Mouse (Mus musculus): ENCODE measurements at regions not wholly inside any gene's neighbourhood (a gene's known extent, or its start where the extent isn't known, plus 50 kb on each side); places are given as distances from the start of the nearest gene placed in this dataset.

DNA sequence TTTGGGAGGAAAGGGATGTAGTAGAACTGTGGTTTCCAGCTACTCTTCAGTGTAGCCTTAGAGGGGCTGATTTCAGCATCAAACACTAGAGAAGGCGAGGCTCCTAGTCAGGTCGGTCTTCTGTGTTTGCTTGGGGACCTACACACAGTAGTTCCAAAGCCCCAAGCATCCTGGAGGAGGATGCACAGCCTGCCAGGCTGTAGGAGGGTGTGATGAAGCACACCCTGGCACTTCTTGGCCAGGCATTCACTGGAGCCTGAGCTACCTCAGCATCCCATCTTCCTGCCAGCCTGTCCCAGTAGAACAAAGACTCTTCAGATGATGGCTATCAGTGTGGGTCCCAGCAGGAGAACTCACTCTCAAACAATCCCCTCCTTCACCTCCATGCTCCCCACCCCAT lies 233.4 kb upstream of the Tbx18 start:
- DNase-seq: no peak

DNA sequence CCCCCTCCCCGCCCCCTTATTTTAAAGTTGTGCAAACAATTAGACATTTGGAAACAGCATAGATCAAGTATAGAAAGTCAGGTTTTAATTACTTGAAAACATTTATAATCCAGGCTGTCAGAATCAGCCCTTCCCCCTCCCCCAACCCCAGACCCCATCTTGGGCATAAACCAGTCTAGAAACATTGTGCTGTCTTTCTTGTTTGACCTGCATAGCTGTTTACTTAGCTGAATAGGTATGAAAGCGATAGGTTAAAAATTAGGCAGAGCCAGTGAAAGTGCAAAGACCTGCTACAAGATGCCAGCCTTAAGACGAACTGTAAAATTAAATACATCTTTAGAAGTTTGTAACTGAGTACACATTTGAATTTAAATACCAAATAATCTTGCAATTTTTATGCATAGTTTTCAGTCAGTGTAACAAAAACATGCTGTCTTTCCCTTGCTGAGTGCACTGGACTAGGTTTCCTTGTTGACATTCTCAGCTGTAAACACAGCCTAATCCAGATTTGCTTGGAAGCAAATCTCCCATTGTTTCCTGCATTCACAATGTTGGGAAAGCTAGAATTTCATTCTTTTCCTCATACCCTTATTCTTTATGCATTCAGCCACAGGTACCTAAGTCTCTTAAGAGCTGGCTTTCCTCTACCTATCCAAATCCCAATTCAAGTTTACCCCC lies 234.2 kb upstream of the Tbx18 start:
- no peak for DNase-seq

DNA sequence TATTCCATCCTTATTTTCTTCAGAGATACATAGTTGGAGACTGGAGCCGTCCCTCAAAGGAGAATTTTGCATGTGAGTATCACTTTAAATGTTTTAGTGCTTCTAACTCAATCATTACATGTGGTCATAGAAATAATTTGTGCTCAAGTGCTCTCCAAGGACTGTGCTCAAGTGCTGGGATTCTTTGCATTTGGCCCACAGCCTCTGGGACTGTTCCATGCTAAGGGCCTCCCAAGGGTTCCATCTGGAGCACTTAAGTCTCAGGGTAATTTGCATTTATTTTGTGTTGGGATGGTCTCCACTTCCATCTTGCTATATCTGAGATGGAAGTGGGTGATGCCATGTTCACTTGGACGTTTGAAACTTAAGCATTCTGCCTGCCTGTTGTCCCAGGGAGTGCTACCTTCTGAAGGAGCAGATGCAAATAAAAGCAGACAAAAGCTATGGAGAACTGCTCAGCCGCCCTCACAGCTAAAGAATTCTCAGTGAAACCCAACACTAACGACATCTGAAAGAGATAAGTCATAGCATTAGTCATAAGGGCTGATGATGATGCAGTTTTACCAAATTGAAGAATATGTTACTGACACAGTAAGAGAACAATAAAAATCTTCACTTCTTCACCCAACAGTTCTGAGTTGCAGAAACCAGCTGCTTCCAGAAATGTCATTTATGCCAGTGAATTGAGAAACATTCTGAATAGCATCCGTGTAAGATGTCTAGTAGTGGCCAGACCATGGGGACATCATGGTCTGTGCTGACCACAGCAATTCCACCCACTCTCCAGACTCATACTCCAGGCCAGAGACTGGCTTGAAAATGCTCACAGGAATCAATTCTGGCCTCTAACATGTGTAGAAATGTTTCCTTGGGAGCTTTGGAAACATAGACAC lies 237.4 kb upstream of the Tbx18 start:
- DNase-seq: no peak

DNA sequence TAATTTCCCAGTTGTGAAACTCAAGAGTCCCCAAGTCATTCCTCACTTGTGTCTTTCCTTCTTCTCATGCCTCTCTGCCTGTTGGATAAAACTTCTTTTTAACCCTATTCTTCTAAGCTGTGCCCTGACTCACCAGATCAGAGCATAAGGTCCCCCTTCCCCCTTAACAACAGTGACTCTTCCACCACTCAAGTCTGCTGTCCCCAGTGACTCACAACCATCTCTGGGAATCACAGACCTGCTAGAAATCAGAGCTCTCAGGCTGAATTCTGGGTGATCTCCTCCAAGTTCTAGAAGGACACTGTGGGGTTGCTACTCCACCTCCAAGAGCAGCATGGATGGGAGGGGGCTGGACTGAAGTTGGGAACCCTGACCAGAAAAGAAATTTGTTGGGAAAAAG lies 239.5 kb upstream of the Tbx18 start:
- no peak for DNase-seq

DNA sequence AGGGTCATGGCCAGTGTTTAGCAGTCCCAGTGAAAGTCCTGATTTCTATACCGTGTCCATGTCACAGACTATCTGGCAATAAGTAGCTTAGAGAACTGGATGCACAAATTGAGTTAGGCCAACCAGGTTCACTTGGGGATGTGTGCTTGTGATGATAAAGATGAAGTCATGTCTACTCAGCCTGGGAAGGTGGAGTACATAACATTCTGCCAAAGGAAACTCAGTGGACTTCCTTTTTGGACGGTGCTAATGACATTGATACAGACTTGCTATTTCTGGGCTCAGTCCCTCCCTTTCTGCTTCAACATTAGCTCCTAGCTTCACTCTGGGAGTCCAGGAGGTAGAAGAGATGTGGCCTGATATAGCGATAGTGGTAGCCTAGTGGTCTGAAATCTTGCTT lies 240.7 kb upstream of the Tbx18 start:
- DNase-seq: no peak

DNA sequence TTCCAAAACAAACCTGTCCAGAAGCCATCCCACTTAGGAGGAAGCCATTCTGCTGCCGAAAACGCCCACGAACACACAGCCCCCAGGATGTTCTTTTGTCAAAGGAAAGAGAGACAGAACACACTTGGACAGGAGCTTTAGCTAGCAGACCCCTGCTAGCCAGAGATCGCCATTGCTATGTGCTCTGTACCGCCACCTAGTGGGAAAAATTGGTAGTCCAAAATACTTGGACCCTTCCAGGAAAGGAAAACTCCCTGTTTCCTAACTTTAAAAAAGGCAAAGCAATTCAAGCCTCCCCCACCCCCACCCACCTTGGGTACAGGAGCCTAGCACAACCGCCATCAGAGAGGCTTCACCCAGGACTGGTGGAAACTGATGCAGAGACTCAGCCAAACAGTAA lies 242.5 kb upstream of the Tbx18 start:
- DNase-seq: no peak

DNA sequence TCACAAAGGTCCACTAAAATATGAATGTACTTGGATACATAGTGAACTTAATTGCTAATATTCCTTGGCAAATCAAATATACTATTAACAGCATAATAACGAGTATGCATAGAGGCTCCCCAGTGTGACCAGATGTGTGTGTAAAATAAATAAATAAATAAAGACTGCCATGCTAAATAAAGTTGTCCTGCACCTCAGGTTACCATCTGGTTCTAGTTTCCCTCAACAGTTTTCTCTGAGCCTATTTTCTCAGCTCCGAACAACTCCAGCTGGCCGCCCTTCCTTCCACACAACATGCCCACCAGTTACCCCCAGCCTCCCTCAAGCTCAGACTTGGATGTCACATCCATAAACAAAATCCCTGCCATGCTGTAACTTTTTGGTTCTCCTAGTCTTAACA lies 253.8 kb upstream of the Tbx18 start:
- DNase-seq: no peak

DNA sequence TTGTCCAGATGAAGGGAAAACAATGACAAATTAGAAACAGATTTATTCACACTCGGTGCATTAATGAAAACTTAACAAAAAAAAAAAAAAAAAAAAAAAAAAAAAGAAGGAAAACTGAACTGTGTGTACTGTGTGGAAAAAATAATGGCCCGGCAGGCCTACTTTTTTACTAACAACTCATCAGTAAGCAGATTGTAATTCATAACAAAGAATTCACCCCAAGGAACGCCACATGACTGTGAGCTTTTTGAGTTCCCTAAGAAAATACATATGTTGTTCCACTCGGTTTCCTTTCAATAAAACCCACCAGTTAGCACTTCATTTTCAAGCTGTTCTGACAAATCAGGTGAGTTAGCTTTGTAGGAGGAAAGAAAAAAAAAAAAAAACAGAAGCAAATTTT lies 254.4 kb upstream of the Tbx18 start:
- DNase-seq: no peak

DNA sequence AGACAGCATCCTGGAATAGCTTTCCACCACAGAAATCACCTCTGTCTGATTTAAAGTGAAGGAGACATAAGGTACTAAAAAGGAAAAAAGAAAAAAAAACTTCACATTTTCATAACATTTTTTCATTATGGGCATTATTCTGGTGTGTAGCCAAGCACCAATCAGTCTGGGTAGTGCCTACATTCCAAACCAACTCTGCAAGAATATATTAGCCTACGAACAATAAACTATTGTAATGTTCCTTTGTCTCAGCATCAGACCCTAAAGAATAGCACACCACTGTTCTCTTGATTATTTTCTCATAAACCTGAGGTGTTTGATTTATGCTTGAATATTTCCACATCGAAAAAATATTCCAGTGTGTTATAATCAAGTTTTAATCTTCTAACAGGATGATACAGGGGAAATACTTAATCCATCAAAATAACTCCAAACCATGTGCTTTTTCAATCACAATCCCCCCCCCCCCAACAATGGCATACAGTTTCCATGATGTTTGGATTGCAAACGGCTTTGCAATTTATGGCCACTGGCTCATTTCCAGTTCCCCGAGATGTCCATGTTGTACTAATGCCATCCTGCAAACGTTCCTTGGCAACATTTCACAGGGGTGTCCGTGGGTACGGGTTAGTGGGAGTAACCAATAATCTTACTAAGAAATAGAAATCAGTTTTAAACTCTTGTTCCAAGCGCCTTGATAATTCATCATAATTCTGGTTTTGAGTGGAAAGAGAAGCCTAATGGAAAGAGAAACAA lies 275.1 kb upstream of the Tbx18 start:
- no peak for DNase-seq

DNA sequence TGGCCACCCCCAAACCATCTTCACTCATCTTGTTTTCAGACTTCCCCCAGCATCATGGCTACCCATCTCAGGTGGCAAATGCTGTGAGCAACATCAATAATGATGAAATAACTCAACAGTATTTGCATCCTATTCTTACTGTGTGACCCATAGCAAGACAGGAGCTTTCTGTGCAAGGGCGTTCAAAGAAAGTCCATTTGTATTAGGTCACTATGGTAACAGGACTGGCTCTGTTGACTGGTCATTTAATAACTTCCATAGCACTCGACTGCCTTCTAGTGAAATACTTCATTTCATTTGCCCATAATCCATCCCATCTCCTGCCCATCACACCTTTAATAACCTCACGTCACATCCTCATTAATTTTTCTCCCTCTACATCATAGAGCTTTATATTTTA lies 292.7 kb upstream of the Tbx18 start:
- no peak for DNase-seq

DNA sequence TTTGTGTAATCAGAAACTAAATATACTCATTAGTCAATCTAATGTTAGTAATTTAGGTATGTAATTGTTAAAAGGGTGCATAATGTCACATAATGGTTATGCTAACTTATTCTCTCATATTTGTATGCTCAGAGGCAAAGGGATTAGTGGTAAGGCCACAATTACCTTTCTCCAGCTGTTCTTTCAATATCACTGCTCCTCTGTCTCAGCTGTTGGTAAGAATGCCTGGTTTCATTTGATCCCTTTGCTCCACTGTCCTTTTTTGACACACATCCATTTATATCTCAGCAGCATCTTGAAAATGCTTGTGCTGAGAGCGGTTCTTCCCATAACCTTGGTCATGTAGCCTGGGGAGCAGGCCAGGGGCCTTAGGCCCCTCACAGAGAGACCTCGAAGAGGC lies 294.9 kb upstream of the Tbx18 start:
- DNase-seq: no peak

DNA sequence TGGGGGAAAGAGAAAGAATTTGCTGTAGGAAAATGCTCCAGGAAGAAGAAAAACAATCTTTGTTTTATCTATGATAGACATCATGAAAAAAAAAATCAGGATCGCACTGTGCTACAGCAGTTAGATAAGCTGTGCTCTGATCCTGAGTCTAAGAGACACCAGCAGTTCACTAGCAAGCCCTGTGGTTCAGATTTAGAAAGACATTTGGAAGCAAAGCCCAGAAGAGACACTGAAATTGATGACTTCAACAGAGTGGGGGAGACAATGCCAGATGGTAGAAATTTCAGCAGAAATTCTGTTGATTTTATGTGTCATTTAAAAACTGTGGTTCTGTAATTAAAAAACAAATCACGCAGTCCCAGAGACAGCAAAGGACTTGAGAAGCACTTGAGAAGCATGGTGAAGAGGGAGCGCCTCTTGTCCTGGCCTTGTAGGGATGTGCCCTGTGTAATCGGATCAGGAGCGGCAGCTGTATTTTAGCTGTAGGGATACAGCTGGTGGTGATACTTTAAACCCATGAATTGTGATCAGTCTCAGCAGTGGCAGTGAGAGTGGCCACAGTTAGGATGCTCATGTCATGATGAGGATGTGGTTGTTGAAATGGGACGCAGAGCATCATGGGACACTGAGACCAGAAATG lies 296.4 kb upstream of the Nt5e start:
- no peak for DNase-seq

DNA sequence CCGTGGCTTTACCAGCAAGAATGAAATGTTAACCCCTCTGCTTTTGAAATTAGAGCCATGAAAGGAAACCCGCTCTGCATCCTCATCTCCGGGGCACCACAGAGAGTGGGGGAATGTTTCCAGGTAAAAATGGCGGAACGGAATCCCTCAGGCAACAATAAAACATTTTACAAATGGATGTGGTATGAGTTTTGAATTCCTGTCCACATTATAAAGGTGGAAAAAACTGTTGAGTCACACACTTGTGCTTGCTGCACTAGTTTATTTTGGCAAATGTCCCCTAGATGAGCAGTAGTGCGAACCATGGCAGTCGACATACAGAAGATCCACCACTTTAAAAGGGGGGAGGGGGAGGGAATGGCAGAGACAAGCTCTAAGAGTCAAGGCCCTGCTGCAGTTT lies 289.4 kb upstream of the Nt5e start:
- DNase-seq: no peak

DNA sequence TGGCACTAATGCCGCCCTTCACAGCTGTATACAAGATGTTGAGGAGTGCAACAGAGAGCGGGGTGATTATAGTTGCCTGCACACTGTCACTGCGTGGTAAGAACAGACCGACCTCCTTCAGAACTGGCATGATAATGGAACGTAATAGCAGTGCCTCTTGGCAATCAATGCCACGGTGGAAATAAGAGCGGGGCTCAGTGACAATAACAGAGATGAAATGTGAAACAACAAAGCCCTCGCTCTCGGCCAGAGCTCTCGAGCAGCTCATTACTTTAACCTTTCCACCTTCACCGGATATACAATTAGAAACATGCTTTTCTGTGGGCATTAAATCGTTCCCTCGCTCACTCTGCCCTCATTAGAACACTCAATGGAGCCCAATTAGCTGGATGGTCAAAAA lies 277.7 kb upstream of the Nt5e start:
- DNase-seq: no peak

DNA sequence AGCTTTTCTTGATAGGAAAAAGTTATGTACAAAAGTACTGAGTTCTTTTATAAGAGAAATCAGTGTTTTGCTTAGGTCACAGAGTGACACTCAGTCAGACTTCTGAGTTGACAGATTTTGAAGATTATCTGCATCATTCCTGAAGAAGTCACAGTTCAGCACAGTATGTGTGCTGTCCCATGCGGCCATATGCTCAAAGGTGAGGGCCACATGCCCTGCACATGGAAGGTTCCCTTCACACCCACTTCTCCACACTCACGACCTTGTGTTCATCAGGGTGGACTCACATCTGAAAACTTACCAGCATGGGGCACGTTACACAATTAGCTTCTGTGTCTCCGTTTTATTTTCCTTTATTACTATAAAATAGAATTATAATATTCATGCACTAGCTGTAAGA lies 277.2 kb upstream of the Nt5e start:
- no peak for DNase-seq

DNA sequence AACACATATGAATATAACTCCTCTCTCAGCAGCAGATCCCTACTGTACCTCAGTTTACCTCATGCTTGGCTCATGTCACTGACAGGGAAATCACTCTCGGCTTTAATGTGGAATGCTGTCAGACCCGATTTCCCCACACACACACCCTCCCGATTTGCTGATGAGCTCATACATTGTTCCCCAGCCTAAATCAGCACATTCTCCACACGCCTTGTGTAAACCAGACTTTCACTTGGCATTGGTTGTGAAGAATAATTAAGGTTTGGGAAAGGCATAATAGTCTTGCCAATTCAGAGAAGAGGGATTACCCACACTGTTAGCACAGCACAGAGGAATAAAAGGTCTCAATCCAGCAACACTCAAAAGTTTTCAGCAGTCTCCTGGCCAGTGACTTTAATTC lies 268.4 kb upstream of the Nt5e start:
- no peak for DNase-seq

DNA sequence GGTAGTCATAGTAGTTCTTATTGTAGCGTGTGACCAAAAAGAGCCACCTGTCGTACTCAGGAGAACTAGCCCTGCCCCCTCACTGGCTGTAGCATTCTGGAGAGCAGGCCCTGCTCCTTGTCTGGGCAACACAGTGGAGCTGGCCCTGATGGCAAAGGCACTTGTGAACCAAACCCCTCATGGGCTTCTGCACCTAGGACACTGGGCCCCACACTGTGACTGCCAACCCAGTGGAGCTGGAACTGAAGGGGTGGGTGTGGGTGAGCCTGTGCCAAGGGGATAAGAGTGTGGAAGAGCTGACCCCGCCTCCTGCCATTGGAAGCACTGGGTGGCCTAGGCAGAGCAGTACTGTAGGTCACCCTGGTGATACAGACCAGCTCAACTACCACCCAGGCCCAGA lies 268.0 kb upstream of the Nt5e start:
- no peak for DNase-seq

DNA sequence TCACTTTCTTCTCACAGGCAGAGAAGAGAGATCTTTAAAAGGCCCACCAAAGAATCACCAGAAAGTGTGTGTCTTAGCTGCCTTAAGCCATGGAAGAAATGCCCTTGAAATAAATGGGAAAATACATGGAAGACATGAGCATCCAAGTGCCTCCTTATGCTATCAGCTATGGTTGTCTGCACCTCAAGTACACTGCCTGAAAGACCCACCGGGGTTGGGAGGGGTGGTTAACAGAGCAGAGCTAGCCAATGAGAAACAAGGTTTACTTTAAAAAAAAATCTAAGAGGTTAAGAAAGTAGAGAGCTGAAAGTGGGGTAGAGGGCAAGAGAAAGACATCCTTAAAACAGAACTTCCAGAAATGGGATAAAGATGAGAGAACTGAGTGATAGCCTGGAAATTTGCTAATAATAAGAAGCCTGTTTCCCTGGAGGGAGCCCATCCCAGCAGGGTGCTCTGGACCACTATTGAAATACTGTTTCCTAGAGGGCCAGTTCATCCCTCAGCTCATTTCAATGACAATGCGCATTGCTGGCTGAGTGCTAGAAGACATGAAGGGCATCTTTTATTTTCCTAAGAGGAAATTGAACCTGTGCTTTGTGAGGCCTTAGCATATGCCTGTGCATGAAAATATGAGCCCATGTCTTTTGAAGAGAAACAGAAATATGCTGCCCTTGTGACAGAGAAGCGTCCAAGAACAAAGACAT lies 262.9 kb upstream of the Nt5e start:
- no peak for DNase-seq

DNA sequence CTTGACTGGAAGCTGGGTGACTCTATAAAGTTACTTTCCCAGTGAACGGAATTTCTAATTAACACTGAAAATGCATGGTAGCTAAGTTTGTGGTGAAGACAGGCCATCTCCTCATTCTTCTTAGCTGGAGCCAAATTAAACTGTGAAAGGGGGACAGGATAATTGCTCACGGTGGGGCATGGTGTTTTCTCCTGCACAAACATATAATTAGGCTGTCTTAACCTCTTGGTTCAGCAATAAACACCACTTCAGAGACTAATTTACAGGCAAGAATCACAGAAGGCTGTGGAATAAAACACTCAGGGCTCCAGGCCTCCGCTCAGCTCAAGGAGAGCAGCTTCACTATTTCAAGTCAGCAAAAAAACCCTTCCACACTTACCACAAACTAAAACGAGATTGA lies 261.9 kb upstream of the Nt5e start:
- no peak for DNase-seq

DNA sequence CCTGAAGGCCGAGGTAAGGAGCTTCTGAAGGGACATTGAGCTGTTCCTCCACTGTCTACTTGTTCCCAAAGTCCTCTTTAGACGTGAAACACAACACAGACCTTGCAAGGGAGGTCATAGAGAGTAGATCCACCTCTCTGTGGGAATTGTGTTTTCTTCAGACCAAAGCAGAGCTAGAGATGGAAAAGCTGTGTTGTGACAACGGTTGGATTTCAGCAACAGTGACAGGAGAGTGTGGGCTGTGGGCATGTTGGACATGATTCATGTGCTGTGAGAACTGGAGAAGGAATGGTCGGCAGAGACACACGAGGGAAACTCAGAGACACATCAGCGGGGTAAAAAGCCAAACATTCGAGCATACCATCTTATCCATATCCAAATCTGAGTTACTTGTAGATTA lies 261.2 kb upstream of the Nt5e start:
- no peak for DNase-seq

DNA sequence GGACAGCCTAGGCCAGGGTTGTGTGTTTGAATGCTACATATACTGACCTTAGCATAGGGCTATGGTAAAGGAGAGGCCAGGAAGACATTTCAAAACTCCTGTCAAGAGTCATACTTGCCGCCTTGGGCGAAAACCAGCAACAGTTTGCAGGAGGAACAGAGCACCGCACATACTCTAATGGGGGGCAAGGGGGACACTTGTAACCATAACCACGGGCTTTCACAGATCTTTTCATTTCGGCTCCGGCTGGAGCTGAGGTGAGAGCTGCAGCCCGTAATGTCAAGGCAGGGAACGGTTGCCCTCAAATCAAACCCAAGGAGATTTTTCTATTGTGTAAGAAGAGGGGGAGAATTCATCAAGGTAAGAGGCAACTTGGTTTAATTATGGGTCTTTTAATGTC lies 258.7 kb upstream of the Nt5e start:
- no peak for DNase-seq

DNA sequence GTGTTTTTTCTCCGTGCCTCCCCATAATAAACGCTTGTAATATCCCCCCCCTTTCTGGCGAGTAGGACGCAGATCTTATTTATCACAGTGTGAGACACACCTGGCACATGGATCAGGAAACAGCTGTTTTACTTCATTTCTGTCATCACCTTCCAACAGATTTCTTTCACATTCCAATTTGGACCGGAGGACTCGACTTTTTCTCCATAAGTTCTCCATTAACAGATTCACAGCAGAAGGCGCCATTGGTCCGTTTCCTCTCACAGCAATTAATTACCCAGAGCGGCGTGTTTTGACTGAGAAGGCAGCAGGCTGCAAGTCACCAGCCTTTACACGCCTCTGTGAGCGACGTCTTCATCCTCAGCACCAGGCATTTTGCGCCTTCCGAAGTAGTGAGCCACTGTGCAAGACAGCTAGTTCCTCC lies 258.1 kb upstream of the Nt5e start:
- DNase-seq: peak in 1 of 2 experiments; percentile 6

DNA sequence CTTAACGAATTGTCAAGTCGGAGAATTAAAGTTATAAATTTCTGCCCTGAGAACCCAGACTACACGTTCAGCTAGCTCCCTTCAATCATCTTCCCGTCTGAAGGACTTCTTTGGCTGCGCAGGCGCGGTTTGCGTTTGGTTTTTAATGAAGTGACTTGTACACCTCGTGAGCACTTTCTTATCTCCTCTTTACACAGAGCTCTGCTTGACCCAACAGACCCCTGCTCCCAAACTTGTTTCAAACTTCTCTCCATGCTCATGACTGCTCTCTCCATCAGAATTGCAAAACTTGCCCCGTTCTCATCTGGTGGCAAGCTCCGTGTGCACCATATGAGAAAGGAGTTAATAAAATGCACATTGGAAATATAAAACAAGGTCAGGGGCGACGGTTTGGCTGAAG lies 257.2 kb upstream of the Nt5e start:
- no peak for DNase-seq
